Mouse (Mus musculus) spleen, postnatal 14 days (tissue): ENCODE measurements around the gene Ndufs5.

ENCODE experiments used
- DNase-seq, 2 experiments: peaks; one replicate each; pipeline ENCODE4 v3.0.0; 2021 to 2022; ENCODE audit warnings: low spot score in 2 of 2

The Ndufs5 gene

DNA sequence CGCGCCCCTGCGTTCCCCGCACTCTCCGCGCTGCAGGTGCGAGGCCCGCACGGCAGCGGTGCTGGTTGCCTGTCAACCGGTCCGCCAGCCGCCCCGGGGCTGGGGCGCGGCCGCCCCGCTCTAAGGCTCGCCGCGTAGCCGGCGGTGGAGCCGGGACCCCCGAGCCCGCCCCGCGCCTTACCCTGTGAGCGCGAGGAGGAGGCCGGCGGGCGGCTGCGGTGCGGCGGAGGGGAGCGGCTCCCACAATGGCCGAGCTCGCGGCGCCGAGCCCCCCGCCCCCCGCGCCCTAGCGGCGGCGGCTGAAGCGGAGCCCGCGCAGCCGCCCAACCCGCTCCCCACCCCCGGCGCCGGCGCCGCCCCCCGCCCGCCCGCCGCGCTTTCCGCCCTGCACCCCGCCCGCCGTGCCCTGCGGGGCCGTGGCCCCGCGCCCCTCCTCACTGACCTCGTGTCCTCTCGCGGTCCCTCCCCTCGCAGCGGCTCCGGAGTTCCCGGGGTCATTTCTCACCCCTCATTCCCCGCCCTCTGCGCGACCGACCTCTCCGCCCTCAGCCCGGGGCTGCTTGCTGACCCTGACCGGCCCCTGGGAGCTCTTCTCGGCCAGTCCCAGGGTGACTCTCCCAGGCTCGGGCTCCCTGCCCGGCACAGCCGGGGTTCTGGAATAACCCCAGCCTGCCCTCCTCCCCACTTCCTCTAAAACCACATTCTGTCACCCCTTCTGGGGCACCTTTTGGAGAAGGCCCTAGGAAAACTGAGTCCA lies 30.8 kb downstream of the Ndufs5 start:
- DNase-seq = no peak

DNA sequence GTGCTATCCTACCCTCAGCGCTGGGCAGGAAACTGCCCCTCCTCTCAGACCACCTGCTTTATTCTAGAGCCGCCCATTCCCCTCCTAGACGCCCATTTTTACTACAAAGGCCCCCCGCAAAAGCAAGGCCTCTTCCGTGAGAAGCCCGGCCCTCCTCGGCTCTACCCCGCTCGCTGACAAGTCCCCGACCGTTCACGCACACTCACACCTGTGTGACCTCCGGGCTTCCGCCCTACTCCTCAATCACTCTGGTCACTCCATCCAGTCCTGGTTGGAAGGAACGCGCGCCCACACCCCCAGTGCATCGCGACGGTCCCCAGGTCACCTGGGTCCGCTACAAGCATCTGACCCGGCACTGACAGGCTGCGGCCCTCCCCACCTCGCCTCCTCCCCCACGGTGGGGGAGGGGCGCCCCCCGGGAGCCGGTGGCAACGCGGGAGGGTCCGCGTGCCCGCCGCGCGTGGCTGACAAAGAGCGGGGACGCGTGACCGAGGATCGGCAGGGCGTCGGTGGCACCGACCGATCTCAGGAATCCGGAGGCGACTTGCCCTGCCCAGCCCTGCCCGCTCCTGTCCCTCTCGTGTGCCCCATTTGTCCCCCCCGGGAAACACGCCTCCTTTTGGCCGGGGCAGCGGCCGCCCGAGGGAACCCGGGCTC lies 31.5 kb downstream of the Ndufs5 start:
- no peak for DNase-seq

DNA sequence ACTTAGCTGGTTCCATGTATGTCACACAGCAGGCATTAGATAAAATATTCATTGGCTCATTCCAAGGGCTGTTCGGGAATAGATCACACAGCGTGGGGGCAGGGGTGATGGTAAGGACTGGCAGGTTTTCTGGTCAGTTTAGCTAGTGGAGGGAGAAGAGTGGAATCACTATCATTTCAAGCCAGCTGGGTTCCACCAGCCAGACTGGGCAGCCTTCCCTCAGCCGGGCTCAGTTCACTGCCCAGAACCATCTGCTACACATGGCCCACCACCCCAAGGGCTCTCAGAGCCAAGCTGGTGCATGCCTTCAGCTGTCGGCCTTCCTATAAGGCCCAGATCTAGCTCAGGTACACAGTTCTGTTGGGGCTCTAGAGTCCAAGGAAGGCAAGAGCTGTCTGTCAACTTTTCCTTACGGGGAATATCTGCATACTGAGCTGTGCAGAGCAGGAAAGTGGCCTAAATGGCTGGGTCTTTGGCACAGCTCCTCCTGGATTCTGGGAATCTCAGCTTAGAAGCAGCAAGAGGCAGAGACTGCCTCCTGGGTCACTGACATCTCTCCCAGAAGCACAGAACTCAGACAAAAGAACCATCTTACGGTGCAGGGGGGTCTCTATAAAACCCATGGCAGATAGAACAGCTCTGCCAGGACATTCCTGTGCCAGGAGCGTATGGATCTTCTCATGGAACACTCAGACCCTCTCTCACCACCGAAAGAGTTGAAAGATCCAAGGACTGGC lies 32.3 kb downstream of the Ndufs5 start:
- no peak for DNase-seq

DNA sequence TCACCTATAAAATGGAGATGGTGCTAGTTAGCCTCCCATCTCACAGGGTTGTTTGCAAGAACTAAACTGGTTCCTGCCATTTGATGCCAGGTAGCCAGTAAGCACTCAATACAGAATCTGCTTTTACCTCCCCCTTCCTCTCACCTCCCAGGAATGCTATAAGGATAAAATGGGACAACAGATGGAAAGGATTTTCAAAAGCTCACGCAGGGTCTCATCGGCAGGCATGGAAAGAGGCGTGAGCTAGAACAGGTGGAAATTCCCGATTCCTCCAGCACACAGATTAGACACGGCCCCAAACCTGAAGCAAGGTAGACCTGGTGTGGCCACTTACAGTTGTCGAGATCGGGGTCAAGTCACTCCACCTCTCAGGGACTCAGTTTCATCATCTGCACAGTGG lies 33.0 kb downstream of the Ndufs5 start:
- no peak for DNase-seq

DNA sequence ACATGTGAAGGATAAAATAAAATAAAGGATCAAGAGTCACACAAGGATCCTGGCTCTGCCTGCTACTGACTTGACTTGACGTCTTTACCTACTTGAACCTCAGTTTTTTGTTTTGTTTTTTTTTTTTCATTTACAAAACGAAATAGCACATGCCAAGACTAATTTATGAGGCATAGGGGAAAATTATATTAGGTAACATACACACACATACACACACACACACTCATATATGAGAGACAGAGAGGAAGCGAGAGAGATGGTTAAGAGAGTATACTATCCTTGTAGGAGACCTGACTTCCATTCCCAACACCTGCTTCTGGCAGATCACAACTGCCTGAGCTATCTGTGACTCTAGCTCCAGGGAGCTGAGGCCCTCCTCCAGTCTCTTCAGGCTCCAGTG lies 33.7 kb downstream of the Ndufs5 start, which contains the start of gene Macf1:
Gene Macf1, minus strand, starts transcription at position 101 of the 400 bp plus-strand sequence.
- no peak for DNase-seq

DNA sequence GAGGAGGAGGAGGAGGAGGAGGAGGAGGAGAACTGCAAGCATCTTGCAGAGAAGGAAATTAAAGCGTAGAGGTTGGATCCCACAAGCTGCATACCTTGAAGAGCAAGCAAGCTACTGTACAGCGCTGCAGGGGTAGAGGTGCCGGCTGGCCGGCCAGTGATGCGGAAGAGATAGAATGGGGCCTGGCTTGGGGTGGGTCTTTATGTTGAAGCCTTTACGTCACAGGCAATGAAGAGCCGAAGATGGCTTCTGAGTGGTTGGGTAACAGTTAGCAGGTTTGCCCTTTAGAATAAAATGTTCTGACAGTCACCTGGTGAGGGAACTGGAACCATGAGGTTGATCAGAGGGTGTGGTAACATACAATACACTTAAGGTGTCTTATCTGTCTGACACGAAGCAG lies 35.7 kb downstream of the Ndufs5 start:
- DNase-seq = no peak

DNA sequence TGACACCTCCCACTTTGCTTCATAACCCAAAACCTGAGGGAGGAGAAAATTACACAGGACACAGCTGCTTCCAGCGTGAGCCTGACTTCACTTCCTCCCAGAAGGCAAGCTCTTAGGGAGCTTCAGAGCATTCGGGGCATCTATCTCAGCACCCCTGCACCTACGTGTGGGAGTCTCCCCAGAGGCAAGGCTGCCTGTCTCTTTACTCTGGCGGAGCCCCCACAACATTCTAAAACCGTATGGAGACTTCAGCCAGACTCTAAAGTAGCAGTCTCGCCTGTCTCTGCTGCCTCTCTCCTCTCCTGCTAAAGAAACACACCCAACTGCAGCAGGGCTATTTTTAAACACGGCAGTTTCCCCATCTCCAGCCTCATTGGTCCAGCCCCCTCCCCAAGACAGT lies 37.0 kb downstream of the Ndufs5 start:
- no peak for DNase-seq

DNA sequence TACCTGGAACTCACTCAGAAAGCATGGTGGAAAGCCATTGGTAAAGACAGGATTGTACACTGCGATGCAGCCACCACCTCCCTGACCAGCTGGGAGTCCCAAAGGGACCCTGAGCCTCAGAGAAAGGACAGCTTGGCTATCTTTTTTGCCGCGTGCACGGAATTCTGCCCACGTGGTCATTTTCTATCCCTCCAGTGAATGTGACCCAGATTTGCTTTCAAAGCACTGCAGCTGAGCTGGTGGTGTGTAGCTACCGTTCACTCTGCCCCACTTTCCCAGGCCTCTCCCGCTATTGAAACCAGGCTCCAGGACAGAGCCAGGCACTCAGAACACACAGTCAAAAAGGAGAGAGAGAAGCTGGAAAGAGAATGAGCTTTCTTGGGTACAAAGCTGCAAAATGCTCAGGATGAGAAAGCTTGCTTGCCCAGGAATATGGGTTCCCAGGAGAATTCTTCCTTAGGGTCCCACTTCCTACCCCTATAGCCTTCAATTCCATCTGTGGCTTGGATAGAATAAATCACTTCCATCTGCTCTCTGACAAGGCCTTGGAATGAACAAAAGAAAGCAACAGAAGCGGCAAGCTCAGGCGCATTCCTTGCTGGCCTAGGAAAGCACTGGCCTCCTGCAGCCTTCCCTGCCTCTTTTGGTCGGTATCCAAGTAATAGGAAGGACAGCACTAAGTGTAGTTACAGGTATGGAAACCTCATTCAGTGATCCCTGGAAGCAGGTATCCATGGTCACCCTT lies 40.8 kb downstream of the Ndufs5 start:
- DNase-seq = no peak

DNA sequence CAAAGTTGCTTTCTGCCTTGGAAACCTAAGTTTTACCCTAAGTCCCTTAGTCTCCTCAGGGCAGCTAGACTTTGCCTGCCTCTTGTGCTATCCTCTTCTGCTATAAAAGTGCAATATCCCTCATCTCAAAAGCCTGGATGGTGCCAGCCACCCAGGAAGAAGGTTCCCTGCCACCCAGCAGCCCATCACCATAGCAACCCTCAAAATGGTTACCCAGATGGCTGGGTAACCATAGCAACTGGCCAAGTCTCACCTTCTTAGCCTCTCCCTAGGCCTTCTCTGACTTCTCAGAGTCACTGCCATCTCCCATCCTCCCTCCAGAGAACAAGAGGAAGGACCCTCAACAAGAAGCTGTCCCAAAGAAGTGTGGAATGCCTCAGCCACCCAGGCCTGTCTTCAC lies 47.4 kb downstream of the Ndufs5 start:
- DNase-seq = no peak

DNA sequence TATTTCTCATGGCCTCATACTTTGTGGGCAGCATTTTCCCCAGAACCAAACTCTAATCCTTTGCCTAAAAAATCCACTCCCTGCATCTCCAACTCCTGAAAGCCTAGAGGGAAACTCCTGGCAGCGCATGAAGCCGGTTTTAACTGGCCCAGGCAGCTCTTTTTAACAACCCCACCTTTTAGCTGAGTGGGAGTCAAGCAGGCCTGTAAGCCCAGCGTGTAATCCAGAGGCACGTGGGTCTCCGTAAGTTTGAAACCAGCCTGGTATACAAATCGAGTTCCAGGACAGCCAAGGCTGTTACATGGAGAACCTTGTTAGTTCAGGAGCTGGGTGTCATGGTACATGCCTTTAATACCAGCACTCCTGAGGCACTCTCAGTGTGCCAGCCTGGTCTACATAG lies 48.3 kb downstream of the Ndufs5 start:
- no peak for DNase-seq

DNA sequence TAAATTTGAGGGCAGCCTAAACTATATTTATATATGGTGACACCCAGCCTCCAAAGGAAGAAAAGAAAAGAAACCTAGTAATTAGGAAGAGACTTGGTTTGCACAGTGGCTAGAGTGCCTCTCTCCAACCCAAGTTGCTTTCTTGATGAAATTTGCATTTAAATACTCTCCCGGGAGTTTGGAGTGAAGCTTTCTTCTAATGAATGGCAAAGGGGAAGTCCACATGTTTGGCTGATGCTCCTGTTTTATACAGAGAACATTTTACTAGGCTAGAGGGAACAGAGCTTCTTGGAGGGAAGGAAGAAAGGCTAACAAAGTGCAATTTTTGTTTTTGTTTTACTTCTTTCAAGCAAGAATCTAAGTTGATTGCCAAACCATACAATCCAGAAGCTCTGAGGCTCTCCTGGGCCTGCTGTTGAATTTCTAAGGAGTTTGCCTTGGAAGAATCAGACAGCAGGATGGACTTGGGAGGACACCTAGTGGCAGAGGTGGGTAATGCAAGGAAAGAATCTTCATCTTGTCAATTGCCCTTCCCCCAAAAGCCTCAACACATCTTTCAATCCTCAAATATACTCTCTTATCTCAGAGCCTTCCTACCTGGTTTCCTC lies 50.6 kb downstream of the Ndufs5 start:
- DNase-seq = peak; percentile 32 to 69

DNA sequence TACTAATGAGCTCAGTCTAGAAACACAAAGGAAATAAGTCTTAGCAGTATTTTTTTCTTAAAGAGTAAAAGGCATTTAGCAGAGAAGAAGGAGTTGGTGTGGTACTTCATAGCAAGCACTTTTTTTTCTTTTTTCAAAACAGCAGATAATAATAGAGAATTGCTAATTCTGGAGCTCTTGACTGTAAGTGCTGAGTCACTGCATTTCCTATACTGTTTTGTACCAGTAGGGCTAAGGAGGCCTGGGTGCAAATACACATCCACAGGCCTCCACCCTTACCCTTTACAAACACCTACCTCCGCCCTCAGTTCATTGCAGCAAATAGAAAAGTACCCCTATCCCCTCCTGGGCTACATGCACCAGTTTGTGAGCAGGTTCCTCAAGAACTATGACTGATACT lies 51.5 kb downstream of the Ndufs5 start:
- no peak for DNase-seq

DNA sequence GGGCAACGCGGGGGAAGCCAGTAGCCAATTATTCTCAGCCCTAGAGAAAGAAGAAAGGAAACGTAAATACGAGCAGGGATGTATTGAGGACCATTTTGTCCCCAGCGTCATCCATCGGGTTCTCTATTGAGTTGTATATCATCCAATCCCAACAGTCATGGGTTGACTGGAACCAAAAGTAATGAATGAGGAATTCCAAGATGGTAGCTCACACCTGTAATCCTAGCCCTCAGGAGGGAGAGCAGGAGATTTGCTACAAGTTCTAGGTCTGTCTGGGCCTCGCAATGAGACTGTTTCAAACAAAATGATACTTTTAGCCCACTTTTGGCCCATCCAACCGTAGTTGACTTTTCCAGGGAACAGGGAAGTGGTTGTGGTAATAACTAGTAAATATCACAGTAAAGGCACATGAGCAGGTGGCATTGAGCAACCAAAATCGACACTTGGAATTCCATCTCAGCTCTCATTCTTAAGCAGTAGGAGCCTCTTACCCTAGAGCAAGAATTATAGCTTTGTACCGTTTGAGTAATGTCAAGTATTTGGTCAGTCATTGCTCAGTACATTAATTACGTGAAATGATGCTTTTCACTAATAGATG lies 52.2 kb downstream of the Ndufs5 start:
- DNase-seq = no peak

DNA sequence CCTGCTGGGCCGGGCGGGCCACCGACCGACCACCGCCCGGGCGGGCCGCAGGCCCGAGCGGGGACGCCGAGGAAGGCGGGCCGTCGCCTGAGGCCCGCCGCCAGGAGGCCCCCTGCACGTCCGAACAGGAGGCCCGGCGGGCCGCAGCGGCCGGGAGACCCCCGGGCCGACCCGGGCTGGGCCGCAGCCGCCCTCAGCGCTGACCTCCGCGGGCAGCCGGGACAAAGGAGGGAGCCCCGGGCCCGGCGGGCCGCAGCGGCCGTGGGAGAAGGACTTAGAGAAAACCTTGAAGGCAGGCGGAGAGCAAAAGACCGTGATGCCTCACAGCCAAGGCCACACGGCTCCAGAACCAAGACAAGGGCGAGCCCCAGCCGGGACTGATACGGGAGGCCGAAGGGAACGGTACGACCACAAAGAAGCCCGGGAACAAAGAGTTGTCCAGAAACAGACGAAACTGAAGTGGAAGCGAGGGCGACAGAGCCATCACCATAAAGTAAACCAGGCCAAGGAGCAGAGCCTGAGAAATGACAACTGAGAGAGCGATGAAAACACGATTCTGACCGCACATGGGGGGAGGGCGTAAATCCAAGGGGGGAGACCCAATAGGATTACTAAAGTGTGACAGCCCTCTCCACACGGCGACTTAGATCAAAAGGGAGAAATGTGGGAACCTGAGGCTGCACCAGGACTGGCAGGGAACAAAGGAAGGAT lies 52.9 kb downstream of the Ndufs5 start:
- peak in 1 of 2 experiments; percentile 34 for DNase-seq

DNA sequence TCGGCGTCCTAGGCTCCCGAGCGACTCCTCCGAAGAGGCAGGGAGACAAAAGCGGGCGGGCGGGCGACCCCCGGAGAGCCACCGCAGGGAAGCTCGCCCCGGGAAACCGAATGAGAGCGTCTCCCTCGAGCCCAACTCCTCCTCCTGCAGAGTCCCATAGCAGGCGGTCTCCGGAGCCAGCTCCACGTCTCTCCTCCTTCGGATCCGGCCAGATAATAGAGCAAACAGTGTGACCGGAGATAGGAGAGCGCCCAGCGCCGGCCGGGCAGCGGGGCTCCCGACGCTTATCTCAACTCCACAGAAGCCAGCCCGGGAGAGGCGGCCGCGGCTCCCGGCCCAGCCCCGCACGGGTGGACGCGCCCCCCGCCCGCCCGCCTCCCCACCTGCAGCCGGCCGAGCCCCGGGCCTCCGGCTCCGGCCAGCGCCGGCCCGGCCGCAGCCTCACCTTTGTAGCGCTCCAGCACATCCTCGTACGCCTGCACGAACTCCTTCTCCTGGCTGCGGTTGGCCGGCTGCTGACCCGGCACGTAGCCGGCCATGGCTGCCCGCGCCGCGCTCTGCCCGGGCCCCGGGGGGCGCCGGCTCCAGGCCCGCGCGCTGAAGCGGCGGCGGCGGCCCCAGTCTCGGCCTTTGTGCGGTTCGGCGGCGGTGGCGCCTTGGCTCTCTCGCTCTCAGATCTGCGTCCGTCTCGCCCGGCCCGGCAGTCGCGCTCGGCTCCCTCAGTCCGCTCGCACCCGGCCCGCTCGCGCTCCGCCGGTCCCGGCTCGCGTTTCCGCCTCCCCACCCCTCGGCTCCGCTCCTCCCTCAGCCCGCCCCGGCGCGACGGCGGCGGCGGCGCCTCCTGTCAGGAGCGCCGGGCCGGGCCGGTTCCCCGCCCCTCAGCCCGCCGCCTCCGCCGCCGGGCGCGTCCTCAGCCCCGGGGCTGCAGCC lies 53.7 kb downstream of the Ndufs5 start:
- DNase-seq = peak; percentile 59 to 69

DNA sequence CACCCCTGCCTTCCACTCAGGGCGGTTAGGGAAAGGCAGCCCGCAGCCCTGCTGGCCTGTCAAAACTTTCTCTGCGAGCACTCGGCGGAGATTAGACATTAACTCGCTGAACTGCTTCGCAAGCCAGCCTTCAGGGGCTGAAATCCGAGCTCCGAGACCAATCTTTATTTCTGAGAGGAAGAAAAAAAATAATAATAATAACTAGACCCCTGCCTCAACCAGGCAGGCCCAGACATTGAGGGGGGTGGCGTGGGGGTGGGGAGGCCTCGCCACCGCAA lies 54.4 kb downstream of the Ndufs5 start:
- DNase-seq = no peak

DNA sequence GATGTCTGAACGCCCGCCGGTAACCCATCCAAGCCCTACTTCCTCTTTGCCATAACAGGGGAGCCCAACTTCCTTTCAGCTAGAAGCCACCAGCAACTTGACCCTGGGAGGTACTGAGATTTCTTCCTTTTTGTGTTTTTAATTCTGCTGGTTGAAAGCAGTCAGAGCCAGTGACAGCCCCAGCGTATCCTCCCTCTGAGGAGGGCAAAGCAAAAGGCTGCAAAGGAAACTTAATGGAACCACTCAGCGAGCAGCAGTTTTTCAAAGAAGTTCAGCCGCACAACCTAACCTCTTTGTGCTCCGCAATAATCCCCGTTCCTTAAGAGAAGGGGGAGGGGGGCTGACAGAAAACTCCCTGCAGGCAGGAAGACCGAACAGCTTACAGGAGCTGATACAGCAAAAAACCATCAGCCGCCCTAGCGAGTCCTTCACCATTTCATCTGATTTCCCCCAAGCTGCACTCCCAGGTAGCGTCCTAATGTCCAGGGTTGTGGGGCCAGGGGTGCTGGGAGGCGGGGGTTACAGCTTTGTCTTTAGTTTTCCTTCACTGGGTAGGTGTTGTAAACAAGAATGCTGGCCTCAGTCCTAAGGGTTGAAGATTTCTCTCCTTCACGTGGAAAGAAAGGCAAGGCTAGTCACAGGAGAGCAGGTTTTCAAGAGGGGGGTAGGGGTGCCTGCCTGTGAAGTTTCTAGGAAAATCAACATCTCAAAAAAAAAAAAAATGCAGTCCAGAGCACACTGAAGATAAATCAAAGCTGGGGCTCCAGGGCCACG lies 54.9 kb downstream of the Ndufs5 start:
- DNase-seq = no peak
